Mouse (Mus musculus) right cerebral cortex, postnatal 36 days (tissue): ENCODE data around the gene Brpf3.
"Not testable (repeated sequence)": the region's sequence is repeated elsewhere in the genome, so short reads cannot be mapped to it uniquely, and the experiment has no call there.

Experiments
- DNase-seq, 2 experiments: peaks; one replicate each; pipeline ENCODE4 v3.0.0; 2022; ENCODE audit warnings: low spot score in 2 of 2, mixed read lengths in 1 of 2

The Brpf3 gene

GRCm38 (mm10) chr17:28799291-28800160, 1.4 kb upstream of the Brpf3 start:
- DNase-seq: no peak

GRCm38 (mm10) chr17:28800281-28800670, 614 bp upstream of the Brpf3 start:
- no peak for DNase-seq

GRCm38 (mm10) chr17:28801474-28802005, 650 bp downstream of the Brpf3 start:
- DNase-seq: peak; percentile 97

GRCm38 (mm10) chr17:28802006-28802481, 1.2 kb downstream of the Brpf3 start:
- DNase-seq: peak in 1 of 2 experiments; percentile 21

GRCm38 (mm10) chr17:28803316-28803715, 2.4 kb downstream of the Brpf3 start:
- DNase-seq: no peak

GRCm38 (mm10) chr17:28804973-28805372, 4.1 kb downstream of the Brpf3 start:
- DNase-seq: no peak

GRCm38 (mm10) chr17:28806770-28807169, 5.9 kb downstream of the Brpf3 start:
- DNase-seq: no peak

- no peak for DNase-seq
Observed at GRCm38 (mm10) chr17:28808714-28809113, 7.8 kb downstream of the Brpf3 start.

GRCm38 (mm10) chr17:28809175-28809831, 8.4 kb downstream of the Brpf3 start:
- DNase-seq: no peak

- no peak for DNase-seq
Observed at GRCm38 (mm10) chr17:28812345-28812744, 11.5 kb downstream of the Brpf3 start.

- DNase-seq: no peak
Observed at GRCm38 (mm10) chr17:28814529-28815097, 13.7 kb downstream of the Brpf3 start.

- DNase-seq: no peak
Observed at GRCm38 (mm10) chr17:28815384-28816004, 14.6 kb downstream of the Brpf3 start.

- DNase-seq: not testable (repeated sequence)
Observed at GRCm38 (mm10) chr17:28816326-28816725, 15.4 kb downstream of the Brpf3 start.

GRCm38 (mm10) chr17:28816875-28817811, 16.3 kb downstream of the Brpf3 start:
- no peak for DNase-seq

- DNase-seq: no peak
Observed at GRCm38 (mm10) chr17:28820189-28820588, 19.3 kb downstream of the Brpf3 start.

GRCm38 (mm10) chr17:28823004-28823745, 22.3 kb downstream of the Brpf3 start:
- no peak for DNase-seq

- no peak for DNase-seq
Observed at GRCm38 (mm10) chr17:28823749-28824148, 22.9 kb downstream of the Brpf3 start.

- DNase-seq: peak; percentile 58 to 73
Observed at GRCm38 (mm10) chr17:28824896-28825295, 24.0 kb downstream of the Brpf3 start.

- DNase-seq: no peak
Observed at GRCm38 (mm10) chr17:28825359-28826041, 24.6 kb downstream of the Brpf3 start.
